Mouse (Mus musculus) forebrain, embryonic 15.5 days (tissue): ENCODE data around the gene F2rl2. TPM values are rescaled to one million over a fixed set of nuclear protein-coding genes. Genes with fewer than 3 reads are reported as not detected.
A peak's percentile ranks its signal among the peaks of the same experiment; 100 is the strongest.

Source experiments
- ATAC-seq: fragments of 200-750 bp; cut with Nextera tagmentation; replicated peaks from 2 replicates; pipeline ENCODE4 v1.8.0; 2017; ENCODE audit warnings: mild to moderate bottlenecking, moderate TSS enrichment, moderate library complexity
- H3K27ac ChIP-seq: fragments of 300-500 bp; sonication (generic); replicated peaks from 2 replicates; pipeline ENCODE4 v1.5.1; 2015; ENCODE audit warnings: mild to moderate bottlenecking, inconsistent platforms
- H3K27me3 ChIP-seq: fragments of 300-500 bp; sonication (generic); 2 replicates; pipeline ENCODE4 v1.6.1; 2015; ENCODE audit warnings: inconsistent platforms
- H3K36me3 ChIP-seq: fragments of 300-500 bp; sonication (generic); 2 replicates; pipeline ENCODE4 v1.6.1; 2015; ENCODE audit warnings: mild to moderate bottlenecking, inconsistent platforms
- H3K4me1 ChIP-seq: fragments of 300-500 bp; sonication (generic); 2 replicates; pipeline ENCODE4 v1.6.1; 2015; ENCODE audit warnings: inconsistent platforms
- H3K4me2 ChIP-seq: fragments of 300-500 bp; sonication (generic); replicated peaks from 2 replicates; pipeline ENCODE4 v1.6.1; 2015; ENCODE audit warnings: mild to moderate bottlenecking, inconsistent platforms
- H3K4me3 ChIP-seq: fragments of 300-500 bp; sonication (generic); 2 replicates; pipeline ENCODE4 v1.5.1; 2015; ENCODE audit warnings: mild to moderate bottlenecking, inconsistent platforms
- H3K9ac ChIP-seq: fragments of 300-500 bp; sonication (generic); replicated peaks from 2 replicates; pipeline ENCODE4 v1.6.1; 2015; ENCODE audit warnings: mild to moderate bottlenecking, inconsistent platforms
- H3K9me3 ChIP-seq: fragments of 300-500 bp; sonication (generic); 2 replicates; pipeline ENCODE4 v1.6.1; 2016; ENCODE audit warnings: inconsistent platforms
- WGBS: fragments of 180-500 bp; shearing (Covaris S2); methylation state at CpG from one replicate; pipeline ENCODE4 v1.1.7; 2015; ENCODE audit warnings: mixed read lengths; 5-methylcytosine and 5-hydroxymethylcytosine counted together
- polyA plus RNA-seq: library from polyadenylated mRNA; unstranded; fragments of >200 nt; fragmentation: Nextera tagmentation; extraction: Ambion mirVana; gene quantifications from 2 replicates; pipeline ENCODE4 v1.2.1, GENCODE M21; 2015

Gene F2rl2
- polyA plus RNA-seq, result 0.26 and 0.32 TPM in 2 replicates

DNA sequence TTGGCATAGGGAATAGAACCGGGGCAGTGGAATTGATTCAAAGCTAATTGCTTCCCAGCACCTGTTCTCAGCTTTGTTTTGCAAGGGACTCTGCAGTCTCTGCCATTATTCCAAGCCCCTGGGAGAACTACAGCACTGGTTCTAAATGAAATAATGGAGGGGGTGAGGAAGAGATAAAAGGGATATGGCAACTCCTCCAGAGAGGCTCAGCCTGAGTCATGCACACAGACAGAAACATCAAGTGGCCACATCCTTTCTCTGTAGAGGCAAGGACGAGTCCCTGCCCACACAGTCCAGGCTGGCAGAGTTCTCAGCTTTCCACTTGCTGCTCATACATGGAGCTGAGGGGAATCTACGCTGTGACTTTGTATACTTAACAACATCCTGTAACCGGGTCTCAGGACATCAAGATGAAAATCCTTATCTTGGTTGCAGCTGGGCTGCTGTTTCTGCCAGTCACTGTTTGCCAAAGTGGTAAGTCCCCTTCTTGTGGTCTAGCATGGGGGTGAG is at the start of gene F2rl2:
F2rl2 (plus strand) TSS at position 200 of the 510 bp plus-strand sequence.
- no peak within 1 kb of the TSS for H3K4me2 ChIP-seq
- H3K27me3 ChIP-seq, result no peaks in the 10 kb centered on the region
- H3K9me3 ChIP-seq, result no peaks in the 10 kb centered on the region
- H3K36me3 ChIP-seq, result no peaks in the 10 kb centered on the region
- no peak within 1 kb of the TSS for H3K27ac ChIP-seq
- WGBS, result 38% methylated on average over 4 of the region's 4 CpGs
- H3K4me3 ChIP-seq, result no peak within 1 kb of the TSS
- ATAC-seq, result peak; percentile 66
- H3K9ac ChIP-seq, result no peak within 1 kb of the TSS
- H3K4me1 ChIP-seq, result peaks cover 6% of the 10 kb centered on the region; the same call in 1 of the 2 replicates

DNA sequence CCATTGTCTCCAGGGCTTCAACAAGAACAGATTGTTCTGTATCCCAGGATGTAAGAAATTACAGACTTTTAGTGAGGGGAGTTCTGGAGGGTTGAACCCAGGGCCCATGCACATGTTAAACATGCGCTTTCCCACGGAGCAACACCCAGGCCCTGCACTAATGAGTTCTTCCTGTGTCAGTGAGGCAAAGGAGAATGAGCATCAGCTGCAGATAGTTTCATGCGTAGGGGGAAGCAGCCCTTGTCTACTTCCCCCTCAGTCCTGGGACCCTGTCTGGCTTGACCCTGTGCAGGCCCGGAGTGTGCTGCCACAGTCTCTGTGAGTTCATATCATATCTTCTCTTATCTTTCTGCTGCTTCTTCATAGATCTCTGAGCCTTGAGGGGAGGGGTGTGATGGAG is 49.4 kb upstream of the F2rl2 start:
- no peak overlapping the region for H3K4me2 ChIP-seq
- ATAC-seq, result no peak
- no peak overlapping the region for H3K4me3 ChIP-seq
- no peaks in the 10 kb centered on the region for H3K36me3 ChIP-seq
- H3K9ac ChIP-seq, result no peak overlapping the region
- H3K27ac ChIP-seq, result no peak overlapping the region
- H3K9me3 ChIP-seq, result no peaks in the 10 kb centered on the region
- no peaks in the 10 kb centered on the region for H3K27me3 ChIP-seq
- H3K4me1 ChIP-seq, result no peaks in the 10 kb centered on the region
- 87% methylated on average over 4 of the region's 4 CpGs for WGBS

GRCm38 (mm10) chr13:95649941-95650340 is 46.7 kb upstream of the F2rl2 start:
- Histone ChIP-seq H3K4me1 (no peaks in the 10 kb centered on the region), H3K27ac (no peak overlapping the region), H3K4me2 (no peak overlapping the region), H3K4me3 (no peak overlapping the region), H3K9ac (no peak overlapping the region), H3K36me3 (no peaks in the 10 kb centered on the region), H3K9me3 (no peaks in the 10 kb centered on the region), H3K27me3 (no peaks in the 10 kb centered on the region)
- no peak for ATAC-seq
- 89% methylated on average over 3 of the region's 3 CpGs for WGBS

DNA sequence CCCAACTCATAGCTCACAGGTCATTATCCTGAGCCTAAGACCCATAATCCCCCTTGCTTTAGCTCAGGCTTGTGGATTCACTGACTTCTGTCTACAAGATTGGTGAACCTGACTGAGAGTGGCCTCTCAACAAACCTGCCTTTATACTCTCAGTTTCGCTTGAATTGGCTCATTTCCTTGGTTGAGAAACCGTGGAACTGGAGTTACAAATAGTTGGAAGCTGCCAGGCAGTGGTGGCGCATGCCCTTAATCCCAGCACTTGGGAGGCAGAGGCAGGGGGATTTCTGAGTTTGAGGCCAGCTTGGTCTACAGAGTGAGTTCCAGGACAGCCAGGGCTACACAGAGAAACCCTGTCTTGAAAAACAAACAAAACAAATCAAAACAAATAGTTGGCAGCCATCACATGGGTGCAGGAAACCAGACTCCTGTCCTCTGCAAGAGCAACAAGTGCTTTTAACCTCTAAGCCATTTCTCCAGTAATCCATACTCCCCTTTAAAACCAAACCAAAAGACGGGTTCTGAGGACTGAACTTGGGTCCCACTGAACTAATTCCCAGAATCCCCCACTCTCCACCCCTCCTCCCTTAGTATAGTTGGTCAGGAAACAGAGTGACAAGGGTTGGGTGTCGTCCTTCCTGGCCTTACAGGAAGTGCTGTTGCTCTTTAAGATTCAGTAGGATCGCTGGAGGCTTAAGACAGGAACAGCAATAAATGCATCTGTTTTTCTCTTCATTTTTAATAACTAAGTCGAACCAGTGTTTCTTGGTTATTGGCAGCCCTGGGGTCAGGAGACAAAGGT is 44.6 kb upstream of the F2rl2 start:
- Histone ChIP-seq H3K27ac (no peak overlapping the region), H3K36me3 (no peaks in the 10 kb centered on the region), H3K9me3 (no peaks in the 10 kb centered on the region), H3K4me2 (no peak overlapping the region), H3K4me1 (peaks cover 6% of the 10 kb centered on the region; the same call in 1 of the 2 replicates), H3K4me3 (no peak overlapping the region), H3K27me3 (no peaks in the 10 kb centered on the region), H3K9ac (no peak overlapping the region)
- 88% methylated on average over 7 of the region's 7 CpGs for WGBS
- ATAC-seq, result no peak

DNA sequence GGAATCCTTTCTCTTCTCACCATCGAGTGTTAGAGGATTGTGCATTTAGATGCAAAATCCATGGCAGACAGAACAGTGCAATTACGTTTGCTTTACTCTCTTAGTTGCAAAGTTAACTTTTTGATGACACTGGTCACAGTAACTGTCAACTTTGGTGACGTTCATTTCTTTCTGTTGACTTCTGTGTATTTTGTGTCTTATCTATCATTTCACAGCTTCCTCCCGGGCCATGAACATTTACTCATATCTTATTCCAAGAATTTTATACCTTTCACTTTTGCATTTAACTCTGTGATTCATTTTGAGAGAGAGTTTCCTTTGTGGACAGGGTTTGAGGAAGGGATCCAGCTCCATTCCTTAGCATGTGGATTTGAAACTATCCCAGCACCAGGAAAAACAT is 43.0 kb upstream of the F2rl2 start:
- H3K36me3 ChIP-seq, result no peaks in the 10 kb centered on the region
- no peak overlapping the region for H3K4me2 ChIP-seq
- no peak overlapping the region for H3K4me3 ChIP-seq
- WGBS, result 91% methylated on average over 4 of the region's 4 CpGs
- peaks cover 6% of the 10 kb centered on the region; the same call in 1 of the 2 replicates for H3K4me1 ChIP-seq
- ATAC-seq, result no peak
- H3K9ac ChIP-seq, result no peak overlapping the region
- H3K9me3 ChIP-seq, result no peaks in the 10 kb centered on the region
- H3K27ac ChIP-seq, result no peak overlapping the region
- H3K27me3 ChIP-seq, result no peaks in the 10 kb centered on the region

GRCm38 (mm10) chr13:95655284-95655683 is 41.4 kb upstream of the F2rl2 start:
- 32% methylated on average over 9 of the region's 9 CpGs for WGBS
- peak overlapping the region; percentile 78 for H3K27ac ChIP-seq
- no peaks in the 10 kb centered on the region for H3K27me3 ChIP-seq
- no peak overlapping the region for H3K4me2 ChIP-seq
- no peak overlapping the region for H3K9ac ChIP-seq
- peaks cover 6% of the 10 kb centered on the region; the same call in 1 of the 2 replicates for H3K4me1 ChIP-seq
- ATAC-seq, result peak; percentile 87
- no peaks in the 10 kb centered on the region for H3K36me3 ChIP-seq
- H3K4me3 ChIP-seq, result no peak overlapping the region
- no peaks in the 10 kb centered on the region for H3K9me3 ChIP-seq

DNA sequence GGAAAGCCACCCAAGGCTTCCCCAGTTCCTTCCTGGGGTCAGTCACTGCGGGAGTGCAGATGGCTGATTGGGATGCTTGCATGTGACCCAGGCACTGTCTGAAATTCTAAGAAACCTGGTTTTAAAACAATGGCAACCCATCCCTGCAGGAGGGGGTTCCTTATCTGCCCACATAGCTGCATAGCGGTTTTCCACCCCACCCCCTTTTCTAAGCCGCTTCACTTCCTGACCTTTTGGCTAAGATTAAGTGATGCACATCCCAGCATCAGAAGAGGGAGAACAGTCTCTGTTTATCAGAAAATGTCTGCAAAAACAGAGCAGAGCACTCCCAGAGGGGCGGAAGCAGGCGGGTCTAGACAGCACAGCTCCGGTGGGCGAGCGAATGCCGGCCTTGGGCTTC is 39.5 kb upstream of the F2rl2 start:
- Histone ChIP-seq H3K27ac (no peak overlapping the region), H3K9me3 (no peaks in the 10 kb centered on the region), H3K4me1 (peaks cover 6% of the 10 kb centered on the region; the same call in 1 of the 2 replicates), H3K4me3 (no peak overlapping the region), H3K36me3 (no peaks in the 10 kb centered on the region), H3K9ac (no peak overlapping the region), H3K27me3 (no peaks in the 10 kb centered on the region), H3K4me2 (no peak overlapping the region)
- no peak for ATAC-seq
- WGBS, result 73% methylated on average over 9 of the region's 9 CpGs

- Histone ChIP-seq H3K27me3 (no peaks in the 10 kb centered on the region), H3K36me3 (no peaks in the 10 kb centered on the region), H3K9ac (no peak overlapping the region), H3K4me3 (no peak overlapping the region), H3K9me3 (no peaks in the 10 kb centered on the region), H3K4me2 (no peak overlapping the region), H3K27ac (no peak overlapping the region), H3K4me1 (peaks cover 6% of the 10 kb centered on the region; the same call in 1 of the 2 replicates)
- WGBS, result 82% methylated on average over 7 of the region's 7 CpGs
- no peak for ATAC-seq
These were observed 37.2 kb upstream of the F2rl2 start for GRCm38 (mm10) chr13:95659432-95659831.

GRCm38 (mm10) chr13:95663834-95664233 is 32.8 kb upstream of the F2rl2 start:
- no peak overlapping the region for H3K27ac ChIP-seq
- H3K9ac ChIP-seq, result no peak overlapping the region
- H3K36me3 ChIP-seq, result no peaks in the 10 kb centered on the region
- ATAC-seq, result no peak
- no peak overlapping the region for H3K4me2 ChIP-seq
- H3K4me3 ChIP-seq, result no peak overlapping the region
- 98% methylated on average over 4 of the region's 4 CpGs for WGBS
- no peaks in the 10 kb centered on the region for H3K9me3 ChIP-seq
- H3K4me1 ChIP-seq, result peaks cover 7% of the 10 kb centered on the region
- H3K27me3 ChIP-seq, result no peaks in the 10 kb centered on the region

GRCm38 (mm10) chr13:95665644-95666356 is 30.9 kb upstream of the F2rl2 start:
- Histone ChIP-seq H3K4me1 (peaks cover 7% of the 10 kb centered on the region), H3K4me2 (no peak overlapping the region), H3K9me3 (no peaks in the 10 kb centered on the region), H3K27ac (peak overlapping the region; percentile 72), H3K36me3 (no peaks in the 10 kb centered on the region), H3K27me3 (no peaks in the 10 kb centered on the region), H3K4me3 (no peak overlapping the region), H3K9ac (no peak overlapping the region)
- 67% methylated on average over 13 of the region's 13 CpGs for WGBS
- ATAC-seq, result peak; percentile 90

DNA sequence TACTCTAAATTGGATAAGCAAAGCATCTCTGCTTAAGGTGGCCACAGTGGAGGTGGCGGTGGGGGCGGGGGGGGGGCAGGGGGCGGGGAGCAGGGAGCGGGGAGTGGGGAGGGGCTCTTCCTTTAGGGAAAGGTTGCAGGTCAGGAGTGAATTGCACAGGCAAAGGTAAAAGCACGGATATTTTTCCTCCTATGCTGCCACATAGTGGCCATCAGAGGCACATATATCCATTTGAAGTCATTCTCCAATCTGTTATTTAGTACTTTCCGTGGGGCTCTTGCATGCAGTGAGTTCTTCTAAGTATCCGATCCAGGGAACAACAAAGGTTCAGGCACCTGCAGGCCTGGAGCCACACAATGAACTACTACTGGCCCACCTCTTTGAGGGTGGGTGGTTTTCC is 29.4 kb upstream of the F2rl2 start:
- Histone ChIP-seq H3K36me3 (no peaks in the 10 kb centered on the region), H3K9ac (no peak overlapping the region), H3K4me2 (no peak overlapping the region), H3K4me1 (peaks cover 7% of the 10 kb centered on the region), H3K4me3 (no peak overlapping the region), H3K9me3 (no peaks in the 10 kb centered on the region), H3K27ac (no peak overlapping the region), H3K27me3 (no peaks in the 10 kb centered on the region)
- peak; percentile 53; the same call in 1 of the 2 replicates for ATAC-seq
- 23% methylated on average over 7 of the region's 7 CpGs for WGBS

DNA sequence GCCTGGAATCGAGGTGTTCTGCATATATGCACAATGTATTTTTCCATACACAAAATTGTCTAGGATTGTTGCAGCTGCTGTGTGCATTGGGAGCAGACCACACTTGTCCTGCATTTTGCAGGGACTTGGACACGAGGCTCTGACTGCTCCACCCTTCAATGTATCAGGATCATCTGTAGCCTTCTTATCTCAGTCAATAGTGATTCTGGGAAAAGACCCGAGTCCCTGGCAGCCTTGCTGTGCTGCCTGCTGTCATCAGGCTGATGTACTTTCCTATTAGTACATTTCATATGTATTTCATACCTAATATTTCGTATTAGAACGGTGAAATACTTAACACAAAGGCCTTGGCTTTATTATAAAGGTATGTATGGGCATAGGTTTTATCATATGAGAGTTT is 26.1 kb upstream of the F2rl2 start:
- no peaks in the 10 kb centered on the region for H3K9me3 ChIP-seq
- no peak overlapping the region for H3K9ac ChIP-seq
- ATAC-seq, result no peak
- 96% methylated on average over 5 of the region's 5 CpGs for WGBS
- H3K4me3 ChIP-seq, result no peak overlapping the region
- H3K36me3 ChIP-seq, result no peaks in the 10 kb centered on the region
- peaks cover 1% of the 10 kb centered on the region for H3K4me1 ChIP-seq
- H3K4me2 ChIP-seq, result no peak overlapping the region
- H3K27ac ChIP-seq, result no peak overlapping the region
- no peaks in the 10 kb centered on the region for H3K27me3 ChIP-seq
